Mouse (Mus musculus) right cerebral cortex, postnatal 14 days (tissue): ENCODE measurements at regions not wholly inside any gene's neighbourhood (a gene's known extent, or its start where the extent isn't known, plus 50 kb on each side); places are given as distances from the start of the nearest gene placed in this dataset.
A peak's percentile ranks its signal among the peaks of the same experiment; 100 is the strongest.

Source experiments
- DNase-seq: peaks from one replicate; pipeline ENCODE4 v3.0.0; 2022

DNA sequence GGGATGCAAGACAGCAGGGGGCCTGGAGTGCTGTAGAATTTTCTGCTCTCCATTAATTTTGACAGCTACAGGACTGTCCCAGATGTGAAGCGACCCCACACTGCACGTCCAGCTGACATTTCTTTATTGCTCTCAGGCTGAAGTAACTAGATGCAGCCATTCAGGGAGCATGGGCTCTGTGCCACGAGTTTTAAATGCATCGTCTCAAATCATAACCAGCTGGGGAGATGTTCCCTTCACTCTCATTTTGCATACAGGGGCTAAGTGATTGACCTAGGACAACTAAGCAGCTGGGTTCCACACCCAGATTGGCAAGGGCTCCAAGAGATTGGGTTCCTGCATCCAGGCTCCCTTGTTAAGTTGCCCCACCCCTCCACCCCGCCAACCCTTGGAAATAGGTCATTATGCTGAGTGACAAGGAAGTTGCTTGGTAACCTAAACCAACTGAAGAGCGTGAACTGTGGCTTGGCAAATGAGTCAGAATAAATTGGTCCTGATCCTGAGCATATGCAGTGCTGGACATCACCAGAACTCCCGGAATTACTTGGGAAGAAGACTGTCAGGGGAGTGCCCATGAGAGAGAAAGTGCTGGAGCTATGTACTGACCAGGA, 267.4 kb downstream of the Foxo1 start:
- DNase-seq: no peak

- no peak for DNase-seq
Observed at GRCm38 (mm10) chr3:52534118-52534517, 266.0 kb downstream of the Foxo1 start.

- DNase-seq: no peak
Observed at GRCm38 (mm10) chr3:52531686-52532351, 263.7 kb downstream of the Foxo1 start.

GRCm38 (mm10) chr3:52530406-52530970, 262.4 kb downstream of the Foxo1 start:
- DNase-seq: no peak

DNA sequence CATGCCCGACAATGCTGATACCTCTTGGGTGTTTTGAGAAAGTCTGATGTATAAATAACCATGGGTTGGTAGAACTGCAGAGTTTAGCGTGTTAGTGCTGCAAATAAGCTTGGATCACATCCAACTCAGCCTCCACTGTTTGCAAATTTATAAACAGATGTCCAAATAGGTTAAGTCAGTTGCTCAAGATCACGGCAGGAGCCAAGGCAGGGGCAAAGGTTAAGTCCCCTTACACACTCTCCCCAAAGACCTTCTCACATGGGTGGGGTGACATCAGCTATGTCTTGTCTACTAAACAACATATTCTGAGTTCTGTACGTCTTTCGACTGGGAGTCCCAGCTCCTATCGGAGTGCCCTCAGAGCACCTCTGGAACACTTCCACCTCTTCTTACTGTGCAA, 261.0 kb downstream of the Foxo1 start:
- DNase-seq: no peak

DNA sequence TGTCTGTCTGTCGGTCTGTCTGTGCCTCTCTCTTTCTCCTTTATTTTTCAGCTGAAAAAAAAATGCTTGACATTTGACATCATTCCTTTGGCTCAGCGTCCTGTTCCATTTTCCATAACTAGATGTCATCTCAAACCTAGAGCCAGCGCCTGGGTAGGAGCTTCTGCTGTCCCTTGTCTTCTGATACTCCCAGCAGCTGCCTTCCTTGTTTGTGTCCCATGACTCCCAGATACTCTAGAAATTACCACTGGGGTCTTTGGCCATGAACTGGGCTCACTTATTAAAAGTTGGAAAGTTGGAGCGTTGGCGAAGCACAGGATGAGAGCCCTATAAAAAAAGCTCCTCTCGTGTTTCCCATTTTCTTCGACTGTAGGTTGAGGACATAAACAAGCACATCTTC, 260.4 kb downstream of the Foxo1 start:
- no peak for DNase-seq

DNA sequence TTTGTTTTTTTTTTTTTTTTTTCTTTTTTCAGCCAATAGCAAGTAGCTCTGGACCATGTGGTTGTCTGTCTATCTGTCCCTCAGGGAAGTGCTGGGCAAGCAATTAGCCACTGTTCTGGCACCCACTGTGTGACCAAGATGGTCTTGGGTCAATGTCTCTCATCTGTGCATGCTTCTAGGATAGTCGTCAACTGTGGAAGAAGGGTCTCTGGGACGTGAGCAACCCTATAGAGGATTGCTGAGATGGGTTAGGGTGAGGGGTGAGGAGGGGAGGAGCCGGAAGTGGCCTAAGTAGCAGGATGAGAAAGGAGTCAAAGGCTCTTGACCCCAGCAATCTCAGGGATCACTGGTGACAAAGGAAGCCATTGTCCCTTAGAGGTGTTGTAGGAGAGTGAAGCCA, 259.6 kb downstream of the Foxo1 start:
- no peak for DNase-seq

- no peak for DNase-seq
Observed at GRCm38 (mm10) chr3:52527010-52527754, 259.0 kb downstream of the Foxo1 start.

GRCm38 (mm10) chr3:52522886-52523285, 254.8 kb downstream of the Foxo1 start:
- DNase-seq: no peak

GRCm38 (mm10) chr3:52520609-52520947, 252.4 kb downstream of the Foxo1 start:
- DNase-seq: no peak

- no peak for DNase-seq
Observed at GRCm38 (mm10) chr3:52519910-52520608, 251.9 kb downstream of the Foxo1 start.

DNA sequence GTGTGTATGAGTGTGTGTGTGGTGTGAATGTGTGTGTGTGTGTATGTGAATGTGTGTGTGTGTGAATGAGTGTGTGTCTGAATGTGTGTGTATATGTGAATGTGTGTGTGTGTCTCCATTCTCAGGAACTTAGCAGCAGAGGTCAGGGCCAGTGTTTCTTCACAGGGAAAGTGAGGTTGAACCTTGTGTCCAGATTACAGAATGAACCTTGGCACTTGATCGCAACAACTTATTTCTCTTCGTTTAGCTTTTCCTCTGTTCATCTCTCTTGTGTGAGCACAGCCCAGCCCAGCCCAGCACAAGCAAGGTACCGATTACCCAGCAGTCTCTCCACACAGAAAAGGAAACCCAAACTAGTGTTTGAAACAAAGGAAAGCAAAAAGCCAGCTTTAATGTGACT, 249.7 kb downstream of the Foxo1 start:
- DNase-seq: no peak

- DNase-seq: no peak
Observed at GRCm38 (mm10) chr3:52516691-52517090, 248.6 kb downstream of the Foxo1 start.

- no peak for DNase-seq
Observed at GRCm38 (mm10) chr3:52512761-52513160, 244.6 kb downstream of the Foxo1 start.

DNA sequence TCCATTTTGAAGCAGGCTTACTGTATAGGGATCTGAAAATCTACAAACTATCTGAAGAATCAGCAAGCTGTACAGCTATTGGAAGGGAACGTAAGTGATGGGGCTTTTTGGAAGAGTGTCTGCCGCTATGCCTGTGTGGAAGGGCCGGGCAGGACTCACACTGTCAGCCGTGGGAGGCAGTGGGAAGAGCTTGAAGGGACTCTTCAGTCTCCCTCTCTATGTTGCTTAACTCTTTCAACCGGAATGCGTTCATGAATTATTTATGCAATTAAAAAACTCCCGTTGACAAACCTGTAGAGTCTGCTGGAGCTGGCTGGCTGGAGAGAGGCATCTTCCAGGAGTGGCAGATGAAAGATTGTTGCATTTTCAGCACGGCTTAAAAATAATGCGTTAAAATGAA, 243.4 kb downstream of the Foxo1 start:
- no peak for DNase-seq

GRCm38 (mm10) chr3:52510831-52511230, 242.7 kb downstream of the Foxo1 start:
- DNase-seq: no peak

DNA sequence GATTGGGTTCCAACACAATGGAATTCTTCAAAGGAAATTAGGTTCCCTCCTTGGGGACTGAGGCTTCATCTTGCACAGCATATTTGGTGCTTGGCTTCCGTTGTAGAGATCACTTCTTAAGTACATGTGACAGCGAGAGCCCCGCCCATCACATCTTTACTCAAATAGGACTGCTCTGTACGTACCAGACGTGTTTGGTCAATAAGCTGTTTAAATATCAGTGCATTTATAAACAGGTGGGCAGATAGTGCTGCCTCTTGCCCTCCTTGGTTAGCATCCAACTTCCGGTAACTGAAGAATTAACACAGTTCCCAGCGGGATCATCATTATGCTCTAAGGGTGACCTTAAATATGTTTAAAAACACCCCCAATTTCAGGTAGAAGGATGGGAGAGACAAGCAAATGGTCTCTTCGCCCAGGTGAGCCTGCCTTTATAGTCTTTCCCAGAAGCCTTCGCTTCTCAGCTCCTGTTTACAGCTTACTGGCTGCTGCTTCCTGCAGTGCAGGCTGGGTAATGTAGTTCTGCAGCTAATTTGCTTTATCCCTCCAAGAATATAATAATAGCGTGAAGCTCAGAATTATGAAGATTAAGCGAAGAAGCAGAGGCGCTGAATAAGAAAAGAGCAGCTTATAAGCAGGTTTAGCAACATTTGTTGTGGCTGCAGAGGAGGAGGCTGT, 242.1 kb downstream of the Foxo1 start:
- DNase-seq: peak; percentile 30

- DNase-seq: peak; percentile 36
Observed at GRCm38 (mm10) chr3:52503925-52504324, 235.8 kb downstream of the Foxo1 start.

GRCm38 (mm10) chr3:52502223-52502622, 234.1 kb downstream of the Foxo1 start:
- no peak for DNase-seq

GRCm38 (mm10) chr3:52501614-52502013, 233.5 kb downstream of the Foxo1 start:
- DNase-seq: no peak

DNA sequence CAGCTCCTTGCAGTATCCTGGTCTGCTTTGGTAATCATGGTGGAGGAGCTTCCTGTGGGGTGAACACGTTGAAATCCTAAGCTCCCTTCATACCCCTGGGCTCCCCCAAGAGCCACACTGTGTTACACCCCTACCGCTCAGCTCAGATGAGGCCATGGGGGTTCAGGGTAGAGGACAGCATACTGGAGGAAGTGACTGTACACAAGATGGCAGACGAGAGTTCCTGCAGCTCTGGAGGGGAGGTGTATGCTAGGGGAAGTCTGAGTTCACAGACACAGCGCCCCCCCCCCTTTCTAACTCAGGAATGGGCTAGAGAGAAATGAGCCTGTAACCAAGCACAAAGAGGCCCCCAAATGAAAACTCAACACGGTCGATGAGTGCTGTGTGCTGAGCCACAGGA, 231.9 kb downstream of the Foxo1 start:
- DNase-seq: no peak

DNA sequence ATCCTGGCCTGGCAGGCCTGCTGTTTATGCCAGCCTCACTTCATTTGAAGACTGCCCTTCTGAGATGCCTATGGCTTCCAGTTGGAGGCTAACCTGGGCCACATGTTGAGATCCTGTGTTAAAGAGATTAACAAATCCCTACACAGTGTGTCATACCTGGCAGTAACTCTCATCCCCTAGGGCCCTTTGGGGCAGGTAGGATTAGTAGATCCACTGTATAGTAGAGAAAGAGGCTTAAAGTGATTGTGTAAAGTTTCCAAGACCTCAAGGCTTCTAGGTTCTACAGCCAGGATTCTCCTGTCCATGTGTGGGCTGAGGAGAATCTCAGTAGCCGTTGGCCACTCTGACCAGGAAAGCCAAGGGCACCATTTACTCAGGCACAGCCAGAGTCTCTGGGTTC, 231.4 kb downstream of the Foxo1 start:
- no peak for DNase-seq
